Mouse (Mus musculus) T-cell, adult 2 months (primary cell): ENCODE measurements around the gene Usp18.

Experiments
- DNase-seq: peaks from one replicate; pipeline ENCODE4 v3.0.0; 2022; ENCODE audit warnings: low spot score

The Usp18 gene

DNA sequence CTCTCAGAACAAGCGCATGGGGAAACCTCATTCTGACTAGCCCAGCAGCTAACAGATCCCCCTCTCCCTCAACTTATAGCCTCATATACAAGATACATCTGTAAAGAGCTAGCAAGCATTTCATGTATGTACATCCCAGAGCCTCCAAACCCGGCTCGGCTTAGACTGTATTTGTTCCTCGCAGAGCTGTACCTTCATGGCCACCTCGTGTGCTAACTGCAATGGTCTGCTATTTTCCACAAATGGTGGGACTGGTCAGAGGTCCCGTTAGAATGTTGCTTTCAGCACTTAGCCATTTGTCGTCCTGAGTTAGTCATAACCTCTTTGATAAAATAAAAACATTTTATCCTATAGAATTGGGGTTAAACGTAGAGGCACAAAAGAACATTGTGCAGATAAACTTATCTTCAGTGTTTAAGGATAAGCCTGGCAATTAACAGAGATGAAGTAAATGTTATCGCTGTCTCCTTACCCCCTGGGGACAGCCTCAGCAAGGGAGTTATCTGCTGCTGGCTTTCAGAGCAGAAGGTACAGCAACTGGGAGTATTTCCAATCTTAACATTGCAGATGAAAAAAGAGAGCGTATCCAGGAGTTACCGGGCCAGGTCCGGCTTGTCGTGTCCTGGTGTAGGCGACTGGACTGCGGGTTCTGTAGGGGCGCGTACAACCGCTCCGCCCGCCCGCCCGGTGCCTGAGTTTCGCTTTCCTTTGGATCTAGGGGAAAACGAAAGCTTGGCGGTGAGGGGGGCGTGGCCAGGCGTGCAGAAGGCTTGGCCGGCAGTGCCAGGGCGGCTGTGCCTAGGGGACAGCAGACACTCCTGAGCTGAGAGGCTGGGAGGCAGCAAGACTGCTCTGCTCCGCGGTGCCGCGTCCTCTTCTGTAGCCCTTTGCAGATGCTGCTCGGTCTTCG, at the start of gene Usp18:
Gene Usp18, plus strand, starts transcription at position 780 of the 910 bp plus-strand sequence.
- DNase-seq, result peak; percentile 89

DNA sequence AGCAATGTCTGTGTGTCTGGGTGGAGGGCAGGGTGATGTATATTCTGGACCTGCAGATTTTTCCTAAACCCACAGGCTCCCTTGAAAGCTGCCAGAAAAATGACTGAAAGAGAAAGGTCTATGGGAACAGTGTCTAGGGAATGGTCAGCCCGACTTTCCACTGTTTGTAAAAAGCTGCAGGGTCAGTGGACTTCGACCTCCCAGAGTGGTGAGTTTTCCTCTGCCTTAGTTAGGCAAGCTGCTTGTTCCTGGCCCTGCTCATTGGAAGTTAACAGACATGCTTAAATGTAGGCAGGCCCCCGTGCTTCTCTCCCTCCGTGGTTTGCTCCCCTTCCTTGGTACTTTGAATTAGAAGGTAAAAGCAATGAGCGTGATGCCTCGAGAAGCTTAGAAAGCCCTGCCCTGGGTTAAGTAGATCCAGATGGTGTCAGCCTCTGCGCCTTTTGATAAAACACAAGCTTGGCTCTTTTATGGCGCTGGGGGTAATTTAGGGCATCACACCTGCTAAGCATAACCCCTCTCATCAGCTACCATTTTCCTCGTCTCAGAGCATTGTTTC, 47.8 kb upstream of the Usp18 start:
- DNase-seq, result no peak

DNA sequence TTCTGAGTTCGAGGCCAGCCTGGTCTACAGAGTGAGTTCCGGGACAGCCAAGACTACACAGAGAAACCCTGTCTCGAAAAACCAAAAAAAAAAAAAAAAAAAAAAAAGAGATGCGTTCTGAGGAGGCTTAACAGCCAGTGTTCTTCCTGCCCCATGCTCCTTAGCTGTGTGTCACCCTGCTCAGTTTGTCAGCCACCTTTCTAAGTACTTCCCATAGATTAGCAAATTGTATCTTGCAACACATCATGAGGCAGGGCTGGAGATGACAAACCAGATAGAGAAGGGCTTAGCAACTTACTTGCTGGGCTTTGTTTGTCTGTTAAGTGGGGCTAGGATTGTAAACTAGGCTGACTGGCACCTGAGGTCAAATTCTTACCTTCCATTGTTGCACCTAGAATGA, 45.2 kb upstream of the Usp18 start:
- no peak for DNase-seq

DNA sequence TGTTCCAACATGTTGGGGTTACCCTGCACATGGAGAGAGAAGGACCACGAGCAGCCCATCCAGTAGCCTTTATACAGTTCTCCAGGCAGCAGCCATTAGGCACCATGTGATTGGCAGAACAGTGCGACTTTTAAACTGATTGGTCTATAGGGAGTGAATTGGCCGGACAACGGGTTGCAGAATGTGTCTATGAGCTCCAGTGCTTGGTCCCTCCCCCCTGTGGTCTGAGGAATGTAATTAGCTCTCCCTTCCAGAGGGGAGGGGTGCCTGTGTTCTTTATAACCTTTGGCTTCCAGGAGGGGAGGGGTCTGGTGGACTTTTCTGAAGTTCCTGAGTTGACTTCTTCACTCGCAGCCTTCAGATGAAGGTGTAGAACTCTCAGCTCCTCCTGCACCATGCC, 43.7 kb upstream of the Usp18 start:
- no peak for DNase-seq

DNA sequence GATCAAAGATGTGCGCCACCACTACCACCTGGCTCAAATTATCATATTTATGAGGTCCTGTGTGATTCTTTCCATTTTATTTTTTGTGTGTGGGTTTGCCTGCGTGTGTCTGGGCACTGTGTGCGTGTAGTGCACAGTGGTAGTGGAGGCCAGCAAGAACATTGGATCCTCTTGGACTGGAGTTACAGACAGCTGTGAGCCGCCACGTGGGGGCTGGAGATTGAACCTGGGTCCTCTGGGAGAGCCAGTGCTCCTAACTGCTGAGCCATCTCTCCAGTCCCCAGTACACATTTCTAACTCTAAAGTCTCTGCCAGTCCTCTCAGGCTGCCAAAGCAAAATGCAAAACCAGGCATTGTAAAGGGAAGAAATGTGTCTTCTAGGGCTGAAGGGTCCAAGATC, 39.2 kb upstream of the Usp18 start:
- DNase-seq, result no peak

DNA sequence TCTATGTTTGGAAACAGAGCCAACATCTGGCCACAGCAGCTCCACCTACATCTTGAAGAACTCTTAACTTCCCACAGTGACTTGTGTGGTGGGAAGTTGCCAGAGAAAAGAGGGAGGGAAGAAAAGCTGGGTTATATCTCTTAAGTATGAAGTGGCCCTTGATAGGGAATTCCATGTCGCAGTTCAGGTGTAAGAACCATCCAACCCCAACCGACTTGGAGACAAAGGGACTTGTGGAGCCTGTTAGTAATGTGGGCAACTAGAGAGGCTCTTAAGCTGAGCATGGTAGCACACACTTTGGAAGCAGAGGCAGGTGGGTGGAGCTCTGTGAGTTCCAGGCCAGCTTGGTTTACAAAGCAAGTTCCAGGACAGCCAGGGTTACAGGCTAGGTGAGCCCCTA, 36.1 kb upstream of the Usp18 start:
- DNase-seq, result no peak

DNA sequence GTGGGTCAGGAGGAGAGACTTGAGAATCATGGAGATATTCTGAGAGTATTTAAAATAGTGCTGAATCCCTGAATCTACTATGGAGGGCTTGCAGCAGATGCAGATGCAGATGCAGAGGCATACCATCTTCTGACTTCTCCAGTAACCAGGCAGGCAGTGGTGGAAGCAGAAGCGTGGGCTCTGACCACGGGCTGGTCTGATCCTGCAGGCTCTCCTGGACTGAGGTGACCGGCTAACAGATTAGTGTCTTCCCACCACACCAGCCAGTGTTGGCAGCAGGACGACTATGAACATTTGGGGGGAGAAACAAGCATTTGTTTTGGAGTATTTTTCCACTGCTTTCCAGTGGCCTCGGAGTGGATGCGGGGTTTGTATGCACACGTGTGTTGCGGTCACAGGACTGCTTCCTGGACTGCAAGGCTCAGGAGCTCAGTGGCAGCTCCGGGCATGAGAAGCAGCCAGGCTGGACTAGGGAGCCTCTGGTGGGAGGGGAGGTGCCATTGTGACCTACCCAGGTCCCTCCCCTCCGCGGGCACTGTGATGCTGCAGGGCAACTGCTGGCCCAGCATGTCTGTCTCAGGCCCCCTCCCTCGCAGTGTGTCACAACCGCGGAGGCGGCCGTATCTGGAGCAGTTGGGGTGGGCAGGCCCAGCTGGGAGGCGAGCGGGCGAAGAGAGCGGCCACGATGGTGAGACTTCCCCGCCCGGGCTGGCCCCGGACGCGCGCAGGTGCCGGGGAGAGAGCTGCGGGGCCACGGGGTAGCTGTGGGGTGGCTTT, 35.4 kb upstream of the Usp18 start, which contains the start of gene Tuba8:
Gene Tuba8, plus strand, starts transcription at position 548 of the 777 bp plus-strand sequence.
- peak; percentile 21 for DNase-seq

DNA sequence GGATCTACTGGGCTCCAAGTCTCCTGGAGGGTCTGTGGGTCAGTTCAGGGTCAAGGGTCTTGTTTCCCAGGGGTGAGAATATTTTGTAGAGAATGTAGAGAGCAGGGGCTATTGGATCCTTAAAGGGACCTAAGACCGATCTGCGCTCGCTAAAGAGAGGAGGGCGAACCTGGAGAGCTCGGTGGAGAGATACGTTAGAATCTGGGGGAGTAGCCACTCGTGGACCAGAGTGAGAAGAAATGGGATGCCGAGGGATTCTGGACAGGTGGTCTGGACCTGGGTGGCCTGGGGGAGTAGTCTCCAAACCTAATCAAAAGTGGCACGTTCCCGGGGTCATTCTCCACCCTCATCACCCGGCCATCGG, 34.8 kb upstream of the Usp18 start:
- no peak for DNase-seq

DNA sequence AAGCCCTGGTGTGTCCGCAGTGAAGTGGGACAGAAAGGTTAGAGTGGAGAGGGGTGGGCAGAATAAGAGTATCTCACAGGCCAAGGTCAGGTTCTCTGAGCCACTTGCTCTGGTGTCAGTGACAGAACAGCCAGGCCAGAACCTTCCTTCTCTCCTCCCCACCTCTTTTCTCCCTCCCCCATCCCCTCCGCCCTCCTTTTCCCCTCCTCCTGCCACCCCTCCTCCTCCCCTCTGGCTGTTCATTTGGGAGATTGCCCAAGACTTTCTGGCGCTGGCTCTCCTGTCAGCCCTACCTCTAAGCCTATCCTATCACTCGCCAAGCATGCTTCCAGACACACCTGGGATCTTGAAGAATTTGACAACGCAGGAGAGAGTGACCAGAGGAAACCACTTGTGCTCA, 34.0 kb upstream of the Usp18 start:
- DNase-seq, result no peak

DNA sequence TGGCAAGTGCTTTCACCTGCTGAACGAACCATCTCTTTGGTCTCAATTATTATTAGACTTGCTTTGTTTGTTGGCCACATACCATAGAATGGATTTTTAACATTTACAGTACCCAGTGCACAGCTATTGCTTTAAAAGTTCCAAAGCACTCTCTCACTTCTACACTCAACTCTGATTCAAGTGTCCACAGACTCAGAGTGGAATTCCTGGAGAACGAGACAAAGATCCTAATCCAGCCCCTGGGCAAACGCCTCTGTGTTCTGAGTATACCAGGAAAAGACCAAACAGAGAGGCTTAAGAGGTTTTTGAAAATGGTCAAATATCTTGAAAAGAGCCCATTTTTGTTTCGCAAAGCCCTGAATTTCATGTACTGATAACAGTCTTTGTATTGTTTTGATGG, 32.7 kb upstream of the Usp18 start:
- no peak for DNase-seq

DNA sequence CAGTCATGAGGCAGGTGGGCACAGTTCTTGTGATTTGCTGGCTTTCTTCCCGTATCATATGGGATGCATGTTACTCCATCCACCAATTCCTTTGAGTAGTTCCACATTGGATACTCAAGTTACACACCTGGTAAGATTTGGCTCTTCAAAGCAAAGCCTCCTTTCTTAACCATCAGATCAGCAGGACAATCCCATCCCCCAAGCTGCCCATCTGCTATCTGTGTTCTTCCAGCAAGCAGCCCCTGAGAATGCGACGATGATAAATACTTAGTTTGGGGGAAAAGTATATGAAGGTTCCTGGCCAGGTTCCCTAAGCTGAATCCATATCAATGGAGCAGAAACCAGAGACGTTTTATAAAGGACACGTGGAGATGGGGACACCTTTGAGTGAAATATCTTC, 31.5 kb upstream of the Usp18 start:
- DNase-seq, result no peak

DNA sequence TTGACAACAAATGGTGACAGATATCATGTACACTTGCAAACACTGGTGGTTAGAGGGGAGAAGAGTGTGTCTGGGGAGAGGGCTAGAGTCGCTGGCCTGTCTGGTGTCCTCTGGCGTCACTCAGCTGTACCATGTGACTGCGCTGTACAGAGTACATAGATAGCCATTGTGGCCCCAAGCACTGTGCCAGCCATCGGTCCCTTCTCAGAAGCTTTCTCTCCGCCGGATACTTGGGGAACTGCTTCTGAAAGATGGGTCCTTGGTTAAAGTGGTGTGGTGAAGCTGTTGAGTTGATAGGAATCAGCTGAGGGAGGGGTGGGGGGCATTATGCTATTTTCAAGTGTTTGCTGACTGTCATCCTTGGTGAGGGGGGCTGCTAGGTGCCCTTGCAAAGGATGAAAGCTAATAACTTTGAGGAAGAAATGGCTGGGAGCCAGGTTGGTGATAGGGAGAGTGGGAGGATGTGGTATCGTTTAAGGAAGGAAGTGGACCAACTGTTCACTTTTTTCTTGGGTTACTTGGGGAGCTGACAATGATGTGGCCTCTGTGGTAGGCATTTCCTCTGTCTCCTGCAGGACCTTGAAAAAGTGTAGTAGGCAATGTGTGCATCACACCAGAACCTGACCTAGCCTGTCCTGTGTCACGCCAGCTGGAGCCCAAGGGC, 30.9 kb upstream of the Usp18 start:
- DNase-seq, result peak; percentile 39

DNA sequence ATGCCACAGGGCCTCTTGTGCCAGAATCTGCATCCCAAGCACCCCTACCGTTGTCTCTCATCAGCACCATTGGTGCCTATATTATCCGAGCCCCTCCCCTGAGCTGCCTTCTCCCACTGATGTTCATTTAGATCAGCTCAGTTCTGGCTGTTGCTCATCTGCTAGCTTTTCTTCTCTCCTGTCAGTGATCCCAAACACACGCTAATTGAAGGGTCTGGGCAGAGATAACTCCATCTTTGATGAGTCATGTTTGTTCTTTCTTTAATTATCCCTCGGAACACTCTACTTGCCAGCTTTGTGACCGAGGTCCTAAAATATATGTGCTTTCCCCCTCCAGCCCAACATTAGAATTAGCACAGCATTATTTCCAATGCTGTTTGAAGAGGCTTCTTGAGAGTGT, 30.4 kb upstream of the Usp18 start:
- DNase-seq, result no peak

DNA sequence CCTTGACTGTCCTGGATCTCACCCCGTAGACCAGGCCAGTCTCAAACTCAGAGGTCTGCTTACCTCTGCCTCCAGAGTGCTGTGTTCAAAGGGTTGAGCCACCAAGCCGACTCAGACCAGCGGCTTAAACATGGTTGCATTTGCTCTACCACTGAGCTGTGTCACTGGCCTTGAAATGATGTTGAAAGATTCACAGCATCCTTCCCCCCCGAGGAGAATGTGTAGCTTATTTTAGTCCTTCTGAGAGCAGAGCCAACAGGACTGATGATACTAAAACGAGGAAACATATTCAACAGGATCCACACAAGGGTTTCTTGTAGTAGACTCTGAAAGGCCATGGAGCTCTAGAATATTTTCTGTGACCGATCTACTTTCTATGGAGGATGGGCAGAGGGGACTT, 29.8 kb upstream of the Usp18 start:
- DNase-seq, result no peak

DNA sequence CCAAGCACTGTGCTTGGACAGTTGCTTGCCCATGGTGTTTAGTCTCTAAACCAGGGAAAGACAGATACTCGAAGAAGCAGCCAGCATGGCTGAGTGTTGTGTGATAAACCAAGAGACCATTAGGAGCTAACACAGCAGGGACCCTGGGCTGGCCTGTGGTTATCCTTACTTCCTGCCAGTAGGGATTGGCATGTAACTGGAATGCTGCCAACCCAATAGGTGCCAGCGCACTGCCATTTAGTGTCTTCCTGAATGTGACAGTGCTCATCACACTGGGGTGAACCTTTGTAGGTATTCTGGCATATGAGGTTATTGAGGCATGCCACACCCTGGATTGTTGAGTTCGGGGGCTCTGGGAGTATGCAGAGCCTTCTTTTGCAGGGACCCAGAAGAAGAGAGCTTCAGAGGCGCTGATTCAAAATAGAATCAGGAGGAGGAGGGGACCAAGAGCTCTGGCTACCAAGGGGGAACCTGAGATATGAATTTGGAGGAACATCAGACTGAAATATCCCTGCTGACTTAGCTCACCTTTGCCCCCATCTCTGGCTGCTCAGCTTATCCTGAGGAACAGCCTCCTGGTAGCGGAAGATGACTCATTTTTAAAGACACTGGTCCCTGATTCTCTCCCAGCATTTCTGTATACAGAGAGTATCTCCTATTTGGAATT, 29.0 kb upstream of the Usp18 start:
- no peak for DNase-seq

DNA sequence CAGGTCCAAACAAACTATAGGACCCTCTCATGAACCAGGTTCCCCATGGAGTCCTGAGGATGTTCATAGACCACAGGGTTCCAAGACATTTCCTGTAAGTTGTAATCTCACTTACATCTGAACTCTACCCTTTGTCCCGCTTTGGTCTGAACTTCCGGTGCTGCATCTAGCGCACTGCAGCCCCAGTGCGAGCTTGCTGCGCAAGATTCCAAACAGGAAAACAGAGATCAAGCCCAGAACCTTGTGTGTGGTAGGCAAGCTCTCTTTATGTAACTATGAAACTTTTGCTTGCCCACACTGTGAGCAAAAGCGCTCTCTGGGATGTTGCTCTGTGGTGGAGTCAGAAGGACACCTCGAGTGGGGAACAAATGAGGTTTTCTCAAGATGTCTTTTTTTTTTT, 27.7 kb upstream of the Usp18 start:
- DNase-seq, result peak; percentile 39

DNA sequence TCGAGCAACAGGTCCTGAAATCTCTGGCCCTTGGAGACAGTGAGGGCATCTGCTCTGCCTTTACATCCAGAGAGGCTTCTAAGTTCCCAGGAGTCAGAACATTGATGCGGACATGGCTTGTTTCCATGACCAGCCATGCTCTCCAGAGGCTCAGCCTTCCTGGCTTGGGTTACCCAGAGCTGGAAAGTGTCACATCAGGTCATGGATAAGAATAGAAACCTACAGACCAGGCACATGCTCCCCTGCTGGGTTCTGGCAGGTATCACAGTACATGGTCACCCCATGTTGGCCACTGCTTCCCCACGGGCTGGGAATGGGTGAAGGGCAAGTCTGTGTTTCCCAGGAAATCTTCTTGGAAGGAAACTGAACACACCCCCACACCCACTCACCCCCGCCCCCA, 26.3 kb upstream of the Usp18 start:
- no peak for DNase-seq

DNA sequence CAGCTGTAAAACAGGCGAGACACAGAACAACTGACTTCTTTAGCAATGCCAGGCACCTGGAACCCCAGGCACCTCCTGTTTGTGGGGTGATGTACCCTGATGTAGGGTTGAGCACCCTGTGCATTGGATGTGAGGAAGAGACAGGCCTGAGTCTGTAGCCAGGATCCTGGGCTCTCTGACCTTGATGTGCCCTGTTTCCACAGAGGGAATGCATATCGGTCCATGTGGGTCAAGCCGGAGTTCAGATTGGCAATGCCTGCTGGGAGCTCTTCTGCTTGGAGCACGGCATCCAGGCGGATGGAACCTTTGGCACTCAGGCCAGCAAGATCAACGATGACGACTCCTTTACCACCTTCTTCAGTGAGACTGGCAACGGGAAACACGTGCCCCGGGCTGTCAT, 25.5 kb upstream of the Usp18 start:
- DNase-seq, result no peak

DNA sequence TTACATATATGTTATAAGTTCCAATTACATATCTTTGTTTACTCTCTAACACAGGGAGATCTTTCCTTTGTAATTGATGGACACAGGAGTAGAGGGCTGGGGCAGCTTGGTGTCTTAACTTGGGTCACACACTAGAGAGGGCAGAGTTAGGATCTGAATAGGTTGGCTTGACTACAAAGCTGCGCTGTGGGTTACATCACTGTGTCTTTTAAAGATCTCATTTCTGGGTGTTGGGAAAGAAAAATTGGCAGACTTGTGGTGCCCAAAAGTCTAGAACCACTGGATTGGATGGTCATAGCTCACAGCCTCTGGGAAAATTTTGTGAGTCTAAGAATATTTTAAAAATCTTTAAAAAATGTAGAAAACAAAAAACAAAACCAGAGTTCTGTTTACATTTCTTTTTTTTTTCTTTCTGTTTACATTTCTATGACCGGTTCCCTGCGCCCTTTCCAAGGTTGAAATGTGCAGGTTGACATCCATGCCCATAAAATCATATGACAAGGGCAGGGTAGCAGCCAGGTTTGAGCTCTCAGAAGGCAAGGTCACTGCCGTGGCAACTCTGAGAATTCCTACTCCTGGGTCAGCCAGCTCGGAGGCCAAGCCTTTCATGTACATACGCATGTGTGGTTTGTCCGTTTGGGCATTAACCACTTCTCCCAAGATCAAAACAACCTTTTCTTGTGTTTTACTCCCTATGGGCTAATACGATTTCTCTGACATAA, 23.7 kb upstream of the Usp18 start:
- DNase-seq, result no peak

DNA sequence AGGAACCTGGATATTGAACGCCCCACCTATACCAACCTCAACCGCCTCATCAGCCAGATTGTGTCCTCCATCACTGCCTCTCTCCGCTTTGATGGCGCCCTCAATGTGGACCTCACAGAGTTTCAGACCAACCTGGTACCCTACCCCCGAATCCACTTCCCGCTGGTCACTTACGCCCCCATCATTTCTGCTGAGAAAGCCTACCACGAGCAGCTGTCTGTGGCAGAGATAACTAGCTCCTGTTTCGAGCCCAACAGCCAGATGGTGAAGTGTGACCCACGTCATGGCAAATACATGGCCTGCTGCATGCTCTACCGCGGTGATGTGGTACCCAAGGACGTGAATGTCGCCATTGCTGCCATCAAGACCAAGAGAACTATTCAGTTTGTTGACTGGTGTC, 22.7 kb upstream of the Usp18 start:
- no peak for DNase-seq

DNA sequence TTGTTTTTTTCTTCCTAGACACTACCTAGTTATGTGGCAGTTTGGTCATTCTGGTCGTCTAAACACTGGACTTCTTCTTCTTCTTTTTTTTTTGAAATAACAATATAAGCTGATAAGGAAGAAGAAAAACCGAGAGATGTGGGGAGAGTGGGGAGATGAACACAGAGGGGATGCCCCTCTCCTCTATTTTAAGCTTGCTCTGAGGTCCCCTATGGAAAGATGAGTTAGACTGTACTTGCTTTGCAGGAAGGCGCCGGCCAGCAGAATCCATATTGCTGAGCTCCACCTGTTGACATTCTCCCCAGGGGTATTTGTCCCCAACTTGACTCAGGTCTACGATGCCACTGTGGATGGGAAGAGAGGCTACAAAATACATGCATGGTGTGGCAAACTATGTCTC, 21.6 kb upstream of the Usp18 start:
- DNase-seq, result no peak
